ENCODE assay signal across 34 mouse cellular contexts in genomic region chr11:49156821-49157814, GRCm38 (mm10). TPM values are rescaled to one million over a fixed set of nuclear protein-coding genes. Genes with fewer than 3 reads are reported as not detected.
DNase-seq lines count a peak whose midpoint lies in the region; ATAC-seq and TF ChIP-seq lines count a peak whose summit lies in the region.
"Had no signal": no experiment of that assay in that cellular context is flagged by ENCODE, and none has a peak within 500 bp of the region (broad histone marks: within the 10 kb centered on the region; RNA-seq: fewer than 3 reads in every experiment).

No protein-coding gene starts in this region.

- ATAC-seq in heart, embryonic 11.5 days (replicated peaks; ENCODE audit: insufficient number of reproducible peaks, low FRiP score, low TSS enrichment) = no peak
- 0 out of 2 replicates have a peak, but pooled peaks have one; percentile 32 for ATAC-seq in common myeloid progenitor, adult 5-6 weeks (replicated peaks; ENCODE audit: low read depth, poor library complexity, severe bottlenecking)
- ATAC-seq in megakaryocyte progenitor cell, adult 5-6 weeks (replicated peaks; ENCODE audit: poor library complexity) = peak; percentile 67
- ATAC-seq: activated CD4-positive, CD25-positive, alpha-beta regulatory T cell, adult 4 months; forebrain, embryonic 15.5 days; hindbrain, embryonic 16.5 days had no signal

- DNase-seq in heart, adult 2 months = no peak
- DNase-seq in 416B (ENCODE audit: low read depth) = peak; percentile 46
- DNase-seq in thymus, postnatal 4 days = no peak
- DNase-seq in left cerebral cortex, postnatal 36 days (ENCODE audit: low spot score in 2 of 2) = no peak
- DNase-seq in thymus, postnatal 0 days (ENCODE audit: low spot score) = no peak
- DNase-seq: adrenal gland, adult 8-10 months; adrenal gland, postnatal 36 days; cerebellum, adult 11 months; cerebellum, adult 2 months; cerebellum, adult 9-11 months; cerebellum, postnatal 25 days; embryo, embryonic 11 days; gastrocnemius, postnatal 25 days; heart, postnatal 10 days; heart, postnatal 36 days had no signal

- intact Hi-C loops in heart, adult 2 months (cut with DNase I) = no loop called here
- intact Hi-C loops in left cerebral cortex, postnatal 36 days (cut with DNase I) = no loop called here

- H3K79me2 ChIP-seq in heart, adult 2 months (replicated peaks; ENCODE audit: control insufficient read depth, insufficient read depth, low read length) = no peaks in the 10 kb centered on the region

- TF ChIP-seq POLR2A in heart, adult 2 months (IDR thresholded peaks at IDR 0.05; ENCODE audit: insufficient read depth, low read depth, low read length) = no peak

- no peak overlapping the region for H3K9ac ChIP-seq in heart, adult 2 months (ENCODE audit: low read depth, low read length)
- no peak overlapping the region for H3K9ac ChIP-seq in heart, embryonic 11.5 days (ENCODE audit: low read depth, low read length)
- H3K9ac ChIP-seq: embryonic facial prominence, embryonic 13.5 days; forebrain, embryonic 12.5 days; forebrain, embryonic 15.5 days; heart, embryonic 12.5 days; heart, embryonic 15.5 days; hindbrain, embryonic 13.5 days had no signal

- no peak for TF ChIP-seq EP300 in heart, adult 2 months (IDR thresholded peaks at IDR 0.05; ENCODE audit: insufficient read depth, low read depth, low read length)

- 72% methylated on average over 2 of the region's 2 CpGs for WGBS in heart, adult 2 months
- 80% methylated on average over 2 of the region's 2 CpGs for WGBS in heart, embryonic 11.5 days (ENCODE audit: insufficient replicate concordance)

- no peak overlapping the region for H3K4me3 ChIP-seq in heart, adult 2 months
- H3K4me3 ChIP-seq in heart, embryonic 11.5 days (ENCODE audit: low read depth, low read length) = no peak overlapping the region
- H3K4me3 ChIP-seq: embryonic facial prominence, embryonic 10.5 days; embryonic facial prominence, embryonic 13.5 days; erythroblast, embryonic 14.5 days; forebrain, embryonic 12.5 days; forebrain, embryonic 15.5 days; heart, embryonic 12.5 days; heart, embryonic 15.5 days; hindbrain, embryonic 10.5 days; hindbrain, embryonic 13.5 days had no signal

- H3K9me3 ChIP-seq in heart, embryonic 11.5 days (replicated peaks; ENCODE audit: control insufficient read depth, low read length) = no peaks in the 10 kb centered on the region
- H3K9me3 ChIP-seq: embryonic facial prominence, embryonic 10.5 days; embryonic facial prominence, embryonic 13.5 days; forebrain, embryonic 12.5 days; forebrain, embryonic 15.5 days; heart, embryonic 12.5 days; heart, embryonic 15.5 days; hindbrain, embryonic 10.5 days; hindbrain, embryonic 13.5 days had no signal

- TF ChIP-seq CTCF in heart, adult 2 months (IDR thresholded peaks at IDR 0.05) = no peak

- peaks cover 5% of the 10 kb centered on the region for H3K4me1 ChIP-seq in heart, adult 2 months (ENCODE audit: control insufficient read depth, insufficient read depth, low read length)
- H3K4me1 ChIP-seq in heart, embryonic 11.5 days (ENCODE audit: control insufficient read depth, insufficient read depth, low read length) = no peaks in the 10 kb centered on the region
- H3K4me1 ChIP-seq: embryonic facial prominence, embryonic 10.5 days; embryonic facial prominence, embryonic 13.5 days; forebrain, embryonic 12.5 days; forebrain, embryonic 15.5 days; heart, embryonic 12.5 days; heart, embryonic 15.5 days; hindbrain, embryonic 10.5 days; hindbrain, embryonic 13.5 days had no signal

- peak overlapping the region; percentile 15; the same call in 1 of the 2 replicates for H3K27ac ChIP-seq in heart, adult 2 months
- H3K27ac ChIP-seq in heart, embryonic 11.5 days (ENCODE audit: low read depth, low read length) = no peak overlapping the region
- H3K27ac ChIP-seq: embryonic facial prominence, embryonic 10.5 days; embryonic facial prominence, embryonic 13.5 days; forebrain, embryonic 12.5 days; forebrain, embryonic 15.5 days; heart, embryonic 15.5 days; hindbrain, embryonic 10.5 days; hindbrain, embryonic 13.5 days had no signal

- no peak overlapping the region for H3K4me2 ChIP-seq in heart, embryonic 11.5 days
- H3K4me2 ChIP-seq: embryonic facial prominence, embryonic 13.5 days; forebrain, embryonic 12.5 days; forebrain, embryonic 15.5 days; heart, embryonic 12.5 days; heart, embryonic 15.5 days; hindbrain, embryonic 13.5 days had no signal

- H3K27me3 ChIP-seq in heart, adult 2 months (ENCODE audit: control insufficient read depth, insufficient read depth, low read length) = no peaks in the 10 kb centered on the region
- H3K27me3 ChIP-seq in heart, embryonic 11.5 days (ENCODE audit: control insufficient read depth, insufficient read depth, low read length) = no peaks in the 10 kb centered on the region
- H3K27me3 ChIP-seq: embryonic facial prominence, embryonic 13.5 days; forebrain, embryonic 12.5 days; forebrain, embryonic 15.5 days; heart, embryonic 12.5 days; heart, embryonic 15.5 days; hindbrain, embryonic 13.5 days had no signal

- H3K36me3 ChIP-seq in heart, adult 2 months (ENCODE audit: control insufficient read depth, insufficient read depth, low read length) = no peaks in the 10 kb centered on the region; the same call in 1 of the 2 replicates
- no peaks in the 10 kb centered on the region for H3K36me3 ChIP-seq in heart, embryonic 11.5 days (ENCODE audit: control insufficient read depth, insufficient read depth, low read length)
- H3K36me3 ChIP-seq: embryonic facial prominence, embryonic 10.5 days; embryonic facial prominence, embryonic 13.5 days; forebrain, embryonic 12.5 days; forebrain, embryonic 15.5 days; heart, embryonic 12.5 days; heart, embryonic 15.5 days; hindbrain, embryonic 10.5 days; hindbrain, embryonic 13.5 days had no signal

RNA-seq across cellular contexts. Expression of gene Olfr1394, which starts 2.9 kb away (rescaled TPM):
- not detected for total RNA-seq in heart, adult 2 months (2021)
- polyA plus RNA-seq in heart, adult 2 months (2012; rRNA removed) = not detected in 2 replicates
- not detected in 2 replicates for polyA plus RNA-seq in heart, embryonic 11.5 days (2014; fragmentation: Nextera tagmentation; extraction: Ambion mirVana)
- not detected in 2 replicates for total RNA-seq in common myeloid progenitor, adult 5-6 weeks (2017)
- not detected in 2 replicates for total RNA-seq in megakaryocyte progenitor cell, adult 5-6 weeks (2015)
- total RNA-seq in megakaryocyte progenitor cell, adult 5-6 weeks (2017) = not detected in 2 replicates
- total RNA-seq in left cerebral cortex, postnatal 36 days (2021) = not detected
- polyA plus RNA-seq in thymus, postnatal 0 days (2015; fragmentation: Nextera tagmentation; extraction: Ambion mirVana) = not detected in 2 replicates
- total RNA-seq: adrenal gland, adult 8-10 months; adrenal gland, postnatal 36 days; ES-E14; gastrocnemius, adult 8-10 months; gastrocnemius, postnatal 25 days; heart, adult 8-10 months; heart, postnatal 10 days; heart, postnatal 36 days had no signal
- polyA plus RNA-seq: activated CD4-positive, CD25-positive, alpha-beta regulatory T cell, adult 4 months; cerebellum, adult 2 months; cortical plate, adult 2 months; embryonic facial prominence, embryonic 10.5 days; embryonic facial prominence, embryonic 13.5 days; erythroblast, embryonic 14.5 days; forebrain, embryonic 12.5 days; forebrain, embryonic 15.5 days; gonadal fat pad, adult 2 months; heart, embryonic 12.5 days; heart, embryonic 15.5 days; hindbrain, embryonic 10.5 days; hindbrain, embryonic 13.5 days; hindbrain, embryonic 16.5 days had no signal

RNA-seq across cellular contexts. Expression of gene Olfr1395, which starts 15.0 kb away (rescaled TPM):
- total RNA-seq in heart, adult 2 months (2021) = not detected
- 0.12 TPM in 1 of 2 replicates, not detected in the other for polyA plus RNA-seq in heart, adult 2 months (2012; rRNA removed)
- not detected in 2 replicates for polyA plus RNA-seq in heart, embryonic 11.5 days (2014; fragmentation: Nextera tagmentation; extraction: Ambion mirVana)
- total RNA-seq in common myeloid progenitor, adult 5-6 weeks (2017) = not detected in 2 replicates
- not detected in 2 replicates for total RNA-seq in megakaryocyte progenitor cell, adult 5-6 weeks (2015)
- total RNA-seq in megakaryocyte progenitor cell, adult 5-6 weeks (2017) = not detected in 2 replicates
- not detected for total RNA-seq in left cerebral cortex, postnatal 36 days (2021)
- polyA plus RNA-seq in thymus, postnatal 0 days (2015; fragmentation: Nextera tagmentation; extraction: Ambion mirVana) = not detected in 2 replicates
- total RNA-seq: adrenal gland, adult 8-10 months; adrenal gland, postnatal 36 days; ES-E14; gastrocnemius, adult 8-10 months; gastrocnemius, postnatal 25 days; heart, adult 8-10 months; heart, postnatal 10 days; heart, postnatal 36 days had no signal
- polyA plus RNA-seq: cortical plate, adult 2 months; embryonic facial prominence, embryonic 10.5 days; embryonic facial prominence, embryonic 13.5 days; erythroblast, embryonic 14.5 days; forebrain, embryonic 12.5 days; forebrain, embryonic 15.5 days; heart, embryonic 12.5 days; heart, embryonic 15.5 days; hindbrain, embryonic 10.5 days; hindbrain, embryonic 13.5 days; hindbrain, embryonic 16.5 days had no signal

RNA-seq across cellular contexts. Expression of gene Btnl9, which starts 29.8 kb away (rescaled TPM):
- 10 to 100 TPM; 25.0 to 31.4 TPM for total RNA-seq in heart, adult 2 months (2021)
- 18.9 and 23.0 TPM in 2 replicates for polyA plus RNA-seq in heart, adult 2 months (2012; rRNA removed)
- polyA plus RNA-seq in heart, embryonic 11.5 days (2014; fragmentation: Nextera tagmentation; extraction: Ambion mirVana) = 0.39 and 0.49 TPM in 2 replicates
- 11.1 and 13.6 TPM in 2 replicates for total RNA-seq in common myeloid progenitor, adult 5-6 weeks (2017)
- total RNA-seq in megakaryocyte progenitor cell, adult 5-6 weeks (2015) = 3.8 and 7.1 TPM in 2 replicates
- total RNA-seq in megakaryocyte progenitor cell, adult 5-6 weeks (2017) = 7.5 and 13.9 TPM in 2 replicates
- not detected for total RNA-seq in left cerebral cortex, postnatal 36 days (2021)
- 1.1 and 1.7 TPM in 2 replicates for polyA plus RNA-seq in thymus, postnatal 0 days (2015; fragmentation: Nextera tagmentation; extraction: Ambion mirVana)
- polyA plus RNA-seq: activated CD4-positive, CD25-positive, alpha-beta regulatory T cell, adult 4 months; cerebellum, adult 2 months; cortical plate, adult 2 months; erythroblast, embryonic 14.5 days; forebrain, embryonic 12.5 days; forebrain, embryonic 15.5 days; hindbrain, embryonic 10.5 days had no signal

RNA-seq across cellular contexts. Expression of gene Olfr1396, which starts 42.4 kb away (rescaled TPM):
- total RNA-seq in heart, adult 2 months (2021) = 1 to 10 TPM in 1 of 2 experiments, under 1 TPM in 1; 0.97 to 1.4 TPM
- polyA plus RNA-seq in heart, adult 2 months (2012; rRNA removed) = 4.4 and 9.7 TPM in 2 replicates
- polyA plus RNA-seq in heart, embryonic 11.5 days (2014; fragmentation: Nextera tagmentation; extraction: Ambion mirVana) = not detected in 2 replicates
- total RNA-seq in common myeloid progenitor, adult 5-6 weeks (2017) = not detected in 2 replicates
- not detected in 2 replicates for total RNA-seq in megakaryocyte progenitor cell, adult 5-6 weeks (2015)
- total RNA-seq in megakaryocyte progenitor cell, adult 5-6 weeks (2017) = not detected in 2 replicates
- total RNA-seq in left cerebral cortex, postnatal 36 days (2021) = not detected
- polyA plus RNA-seq in thymus, postnatal 0 days (2015; fragmentation: Nextera tagmentation; extraction: Ambion mirVana) = 0.10 and 0.16 TPM in 2 replicates
- total RNA-seq: ES-E14; gastrocnemius, adult 8-10 months; gastrocnemius, postnatal 25 days had no signal
- polyA plus RNA-seq: cerebellum, adult 2 months; cortical plate, adult 2 months; embryonic facial prominence, embryonic 10.5 days; embryonic facial prominence, embryonic 13.5 days; erythroblast, embryonic 14.5 days; forebrain, embryonic 12.5 days; forebrain, embryonic 15.5 days; heart, embryonic 12.5 days; hindbrain, embryonic 10.5 days; hindbrain, embryonic 13.5 days; hindbrain, embryonic 16.5 days had no signal

RNA-seq across cellular contexts. Expression of gene Zfp62, which starts 46.0 kb away (rescaled TPM):
- 10 to 100 TPM; 23.9 to 28.9 TPM for total RNA-seq in heart, adult 2 months (2021)
- polyA plus RNA-seq in heart, adult 2 months (2012; rRNA removed) = 2.9 and 8.2 TPM in 2 replicates
- polyA plus RNA-seq in heart, embryonic 11.5 days (2014; fragmentation: Nextera tagmentation; extraction: Ambion mirVana) = 33.9 and 36.8 TPM in 2 replicates
- total RNA-seq in common myeloid progenitor, adult 5-6 weeks (2017) = 149 and 168 TPM in 2 replicates
- total RNA-seq in megakaryocyte progenitor cell, adult 5-6 weeks (2015) = 59.9 and 71.0 TPM in 2 replicates
- total RNA-seq in megakaryocyte progenitor cell, adult 5-6 weeks (2017) = 78.4 and 133 TPM in 2 replicates
- total RNA-seq in left cerebral cortex, postnatal 36 days (2021) = 10 to 100 TPM; 45.8 to 55.7 TPM
- 33.8 and 36.1 TPM in 2 replicates for polyA plus RNA-seq in thymus, postnatal 0 days (2015; fragmentation: Nextera tagmentation; extraction: Ambion mirVana)

Comparison
In these comparisons a context has a peak if more than half of its experiments do, and no peak if none do; other contexts are left out.
1. RNA of gene Btnl9, which starts 29.8 kb away (total RNA-seq): 25.0 to 31.4 TPM in heart, adult 2 months, 11.1 to 13.6 TPM in common myeloid progenitor, adult 5-6 weeks and 3.8 to 13.9 TPM in megakaryocyte progenitor cell, adult 5-6 weeks; not detected in left cerebral cortex, postnatal 36 days; every median in the first group is over 4 times any median in the second.